Mouse (Mus musculus) heart, postnatal 0 days (tissue): ENCODE results near the gene Ptprm. TPM values are rescaled to one million over a fixed set of nuclear protein-coding genes. Genes with fewer than 3 reads are reported as not detected.

Experiments used
- ATAC-seq: fragments of 200-750 bp; cut with Nextera tagmentation; 2 replicates; pipeline ENCODE4 v1.8.0; 2017; ENCODE audit warnings: low read depth, moderate number of reproducible peaks, moderate library complexity; ENCODE audit not compliant: insufficient read depth
- DNase-seq: peaks from one replicate; pipeline ENCODE4 v3.0.0-alpha.2; 2016; ENCODE audit warnings: low spot score
- H3K27ac ChIP-seq: fragments of 300-500 bp; sonication (generic); 2 replicates; pipeline ENCODE4 v1.5.1; 2014; ENCODE audit warnings: low read depth, mild to moderate bottlenecking
- H3K27me3 ChIP-seq: fragments of 300-500 bp; sonication (generic); 2 replicates; pipeline ENCODE4 v1.6.1; 2014; ENCODE audit warnings: low read length, mixed read lengths; ENCODE audit not compliant: control insufficient read depth, insufficient read depth
- H3K36me3 ChIP-seq: fragments of 300-500 bp; sonication (generic); replicated peaks from 2 replicates; pipeline ENCODE4 v1.6.1; 2014; ENCODE audit warnings: low read length, mixed read lengths; ENCODE audit not compliant: control insufficient read depth, insufficient read depth
- H3K4me1 ChIP-seq: fragments of 300-500 bp; sonication (generic); 2 replicates; pipeline ENCODE4 v1.6.1; 2014; ENCODE audit warnings: antibody characterized with exemption; ENCODE audit not compliant: control insufficient read depth, insufficient read depth
- H3K4me2 ChIP-seq: fragments of 300-500 bp; sonication (generic); 2 replicates; pipeline ENCODE4 v1.6.1; 2014; ENCODE audit warnings: low read depth, mild to moderate bottlenecking, low read length, moderate library complexity
- H3K4me3 ChIP-seq: fragments of 300-500 bp; sonication (generic); 2 replicates; pipeline ENCODE4 v1.5.1; 2014; ENCODE audit warnings: low read depth, low read length
- H3K9ac ChIP-seq: fragments of 300-500 bp; sonication (generic); replicated peaks from 2 replicates; pipeline ENCODE4 v1.6.1; 2014; ENCODE audit warnings: low read depth, low read length, mixed read lengths
- H3K9me3 ChIP-seq: fragments of 300-500 bp; sonication (generic); replicated peaks from 2 replicates; pipeline ENCODE4 v1.6.1; 2016; ENCODE audit warnings: low read length; ENCODE audit not compliant: control insufficient read depth
- CTCF ChIP-seq: IDR thresholded peaks from 2 replicates; pipeline ENCODE4 v1.5.1; 2016; ENCODE audit warnings: antibody characterized with exemption, control low read depth, low read depth
- EP300 ChIP-seq: IDR thresholded peaks from 2 replicates; pipeline ENCODE4 v1.6.1; 2016; ENCODE audit warnings: antibody characterized with exemption, low read depth
- WGBS: fragments of 180-500 bp; shearing (Covaris S2); extraction: QIAGEN DNeasy Blood & Tissue Kit; methylation state at CpG from one replicate; pipeline ENCODE4 v1.1.7; 2014; 5-methylcytosine and 5-hydroxymethylcytosine counted together
- polyA plus RNA-seq: library from polyadenylated mRNA; unstranded; fragments of >200 nt; fragmentation: Nextera tagmentation; extraction: Ambion mirVana; gene quantifications from 2 replicates; pipeline ENCODE4 v1.2.1, GENCODE M21; 2015
- total RNA-seq: library from RNA; depleted of rRNA; stranded (reverse); fragments of >200 nt; gene quantifications from 2 replicates; pipeline ENCODE4 v1.2.3, GENCODE M21; 2014; ENCODE audit warnings: low replicate concordance

Ptprm gene
- total and polyA plus RNA-seq, 2 experiments from 2014 or later: 11.9 to 48.0 TPM

DNA sequence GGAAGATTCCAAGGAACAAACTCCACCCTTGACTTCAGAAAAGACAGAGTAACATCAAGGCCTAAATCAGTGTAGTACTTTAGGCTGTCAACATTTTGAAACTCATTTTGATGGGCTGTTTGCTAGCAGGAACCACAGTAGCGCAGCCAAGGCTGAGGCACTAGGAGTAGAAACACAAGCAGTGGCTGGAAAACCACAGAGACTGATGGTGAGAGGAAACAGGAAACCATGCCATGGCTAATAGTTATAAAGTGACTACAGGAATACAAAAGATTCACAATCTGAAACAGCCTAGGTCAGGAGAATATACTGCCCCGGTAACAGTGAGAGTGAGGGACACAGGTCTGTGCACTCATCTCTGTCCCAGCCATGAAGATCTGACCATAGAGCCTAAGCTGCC lies 165.7 kb downstream of the Ptprm start:
- Histone ChIP-seq H3K4me3 (no peak overlapping the region), H3K9me3 (no peaks in the 10 kb centered on the region), H3K27me3 (no peaks in the 10 kb centered on the region), H3K36me3 (peaks cover 5% of the 10 kb centered on the region; the same call in 1 of the 2 replicates), H3K4me1 (no peaks in the 10 kb centered on the region), H3K4me2 (no peak overlapping the region), H3K9ac (no peak overlapping the region), H3K27ac (no peak overlapping the region)
- 45% methylated on average over 2 of the region's 2 CpGs for WGBS
- ATAC-seq (no peak), DNase-seq (no peak)
- TF ChIP-seq EP300: no peak
- no peak for TF ChIP-seq CTCF

DNA sequence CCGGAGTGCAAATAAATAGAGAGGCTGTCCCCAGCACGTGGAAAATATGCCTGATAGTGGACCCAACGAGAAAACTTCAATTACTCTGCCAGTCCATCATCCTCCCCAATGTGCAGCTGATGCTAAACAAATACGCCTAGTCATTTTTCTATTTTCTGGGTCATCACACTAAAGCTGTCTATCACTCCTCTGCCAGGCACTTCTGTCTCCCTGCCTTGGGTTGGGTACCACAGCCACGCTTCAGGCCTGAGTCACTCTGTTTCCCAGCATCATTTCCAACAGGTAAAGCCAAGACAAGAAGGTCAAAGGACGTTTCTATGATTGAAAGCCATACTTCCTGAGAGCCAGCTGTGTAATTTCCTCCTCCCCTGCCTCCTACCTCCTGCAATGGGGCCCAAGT lies 167.4 kb downstream of the Ptprm start:
- DNase-seq (no peak), ATAC-seq (no peak)
- H3K36me3 ChIP-seq: peaks cover 5% of the 10 kb centered on the region; the same call in 1 of the 2 replicates
- TF ChIP-seq CTCF (no peak), EP300 (no peak)
- H3K27ac ChIP-seq: no peak overlapping the region
- 73% methylated on average over 6 of the region's 6 CpGs for WGBS
- H3K9ac ChIP-seq: no peak overlapping the region
- no peak overlapping the region for H3K4me3 ChIP-seq
- H3K4me1 ChIP-seq: no peaks in the 10 kb centered on the region
- no peaks in the 10 kb centered on the region for H3K27me3 ChIP-seq
- no peaks in the 10 kb centered on the region for H3K9me3 ChIP-seq
- no peak overlapping the region for H3K4me2 ChIP-seq

DNA sequence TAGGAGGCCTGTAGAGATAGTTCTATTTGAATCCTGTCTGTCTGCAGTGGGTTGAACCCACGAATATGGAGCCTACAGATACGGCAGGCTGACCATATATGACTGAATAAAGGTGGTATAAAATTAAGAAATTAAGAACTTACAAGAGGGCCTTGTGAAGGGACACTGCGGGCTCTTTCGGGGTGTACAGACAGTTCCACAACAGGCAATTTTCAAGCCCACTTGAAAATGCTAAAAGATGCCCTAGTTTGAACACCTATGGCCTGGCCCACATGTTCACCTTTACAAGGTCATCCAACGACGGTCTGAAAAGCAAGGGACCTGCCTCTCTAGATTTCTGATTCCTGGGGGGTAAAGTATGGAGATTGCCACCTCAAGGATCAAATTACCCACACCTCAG lies 168.3 kb downstream of the Ptprm start:
- DNase-seq: no peak
- WGBS: 86% methylated on average over 6 of the region's 6 CpGs

DNA sequence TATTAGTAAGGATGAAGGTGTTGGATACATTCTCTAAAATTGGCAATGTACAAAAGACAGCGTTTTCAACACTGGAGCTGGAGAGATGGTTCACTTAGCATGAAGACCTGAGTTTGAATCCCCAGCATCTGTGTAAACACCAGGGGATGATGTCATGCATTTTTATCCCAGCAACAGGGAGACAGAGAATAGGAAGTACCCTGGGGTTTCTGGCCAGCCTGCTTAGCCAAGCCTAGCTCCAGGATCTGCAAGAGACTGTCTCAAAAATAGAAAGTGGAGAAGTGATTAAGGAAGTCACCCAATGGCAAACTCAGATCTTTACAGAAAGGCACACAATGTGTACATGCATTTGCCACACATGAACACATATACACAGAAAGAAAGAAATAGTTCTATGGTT lies 174.8 kb downstream of the Ptprm start:
- ATAC-seq: no peak
- WGBS: 85% methylated on average over 1 of the region's 1 CpGs
- no peaks in the 10 kb centered on the region for H3K27me3 ChIP-seq

More for the DNA sequence above, 168.3 kb downstream of the Ptprm start:
- no peak overlapping the region for H3K27ac ChIP-seq
- H3K9me3 ChIP-seq: no peaks in the 10 kb centered on the region
- H3K27me3 ChIP-seq: no peaks in the 10 kb centered on the region
- no peak overlapping the region for H3K4me3 ChIP-seq
- no peak overlapping the region for H3K9ac ChIP-seq
- H3K4me2 ChIP-seq: no peak overlapping the region
- no peaks in the 10 kb centered on the region for H3K4me1 ChIP-seq
- no peak for ATAC-seq
- peaks cover 5% of the 10 kb centered on the region; the same call in 1 of the 2 replicates for H3K36me3 ChIP-seq
- no peak for TF ChIP-seq EP300
- no peak for TF ChIP-seq CTCF

DNA sequence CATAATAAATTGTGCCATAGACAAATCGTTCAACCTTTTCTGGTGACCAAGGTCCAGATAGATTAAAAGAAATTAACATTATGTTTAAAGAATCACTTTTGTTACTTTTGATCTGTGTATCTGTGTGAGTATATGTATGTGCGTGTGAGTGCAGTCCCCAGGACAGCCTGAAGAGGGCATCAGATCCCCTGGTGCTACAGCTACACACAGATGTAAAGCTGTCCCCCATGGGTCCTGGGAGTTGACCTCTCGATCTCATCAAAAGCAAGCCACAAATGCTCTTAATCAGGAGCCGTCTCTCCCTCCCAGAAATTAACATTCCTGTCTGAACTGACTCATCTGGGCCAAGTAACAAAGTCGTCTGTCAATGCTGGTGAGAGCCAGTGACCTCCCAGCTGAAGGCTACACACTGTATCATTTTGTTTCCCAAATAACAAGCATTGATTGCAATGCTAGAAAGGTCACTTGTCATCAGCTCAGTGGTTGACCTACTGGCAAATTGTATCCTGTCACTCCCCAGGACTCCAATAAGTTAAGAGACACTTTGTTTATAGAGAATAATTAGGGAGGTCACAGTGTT lies 175.5 kb downstream of the Ptprm start:
- H3K4me3 ChIP-seq: no peak overlapping the region
- no peaks in the 10 kb centered on the region for H3K4me1 ChIP-seq
- 0 out of 2 replicates have a peak, but pooled peaks cover 4% of the 10 kb centered on the region for H3K9me3 ChIP-seq
- TF ChIP-seq CTCF (no peak), EP300 (no peak)
- ATAC-seq: no peak
- no peaks in the 10 kb centered on the region for H3K27me3 ChIP-seq
- H3K9ac ChIP-seq: no peak overlapping the region
- no peak overlapping the region for H3K27ac ChIP-seq
- H3K4me2 ChIP-seq: no peak overlapping the region
- WGBS: 76% methylated on average over 5 of the region's 5 CpGs
- H3K36me3 ChIP-seq: no peaks in the 10 kb centered on the region; the same call in 1 of the 2 replicates
- no peak for DNase-seq

More for the DNA sequence above, 174.8 kb downstream of the Ptprm start:
- Histone ChIP-seq H3K9ac (no peak overlapping the region), H3K4me2 (no peak overlapping the region), H3K27ac (no peak overlapping the region), H3K36me3 (no peaks in the 10 kb centered on the region; the same call in 1 of the 2 replicates), H3K9me3 (0 out of 2 replicates have a peak, but pooled peaks cover 4% of the 10 kb centered on the region), H3K4me1 (no peaks in the 10 kb centered on the region), H3K4me3 (no peak overlapping the region)
- TF ChIP-seq EP300 (no peak), CTCF (no peak)
- DNase-seq: no peak

DNA sequence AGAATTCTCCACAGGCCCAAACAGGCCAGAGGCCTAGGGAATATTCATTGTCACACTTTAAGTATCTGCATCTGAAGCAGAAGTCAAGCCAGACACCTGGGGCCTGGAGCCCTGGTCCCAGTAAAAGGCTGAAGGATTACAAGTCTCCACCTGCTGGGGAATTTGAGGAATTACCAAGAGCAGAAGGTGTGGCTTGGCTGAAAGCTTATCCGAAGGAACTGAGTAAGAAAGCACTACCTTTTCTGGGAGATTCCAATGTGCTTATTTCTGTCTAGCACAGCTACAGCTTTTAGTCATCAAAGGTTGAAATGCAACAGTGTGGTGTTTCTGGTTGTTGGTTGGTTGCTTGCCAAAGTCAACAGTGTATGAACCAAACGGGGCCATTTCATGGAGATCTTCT lies 178.4 kb downstream of the Ptprm start:
- H3K27ac ChIP-seq: no peak overlapping the region
- 38% methylated on average over 2 of the region's 2 CpGs for WGBS
- no peak overlapping the region for H3K9ac ChIP-seq
- no peaks in the 10 kb centered on the region for H3K27me3 ChIP-seq
- TF ChIP-seq EP300 (no peak), CTCF (peak; percentile 69)
- no peak overlapping the region for H3K4me2 ChIP-seq
- no peaks in the 10 kb centered on the region; the same call in 1 of the 2 replicates for H3K36me3 ChIP-seq
- no peak for ATAC-seq
- peaks cover 6% of the 10 kb centered on the region for H3K4me1 ChIP-seq
- peak; percentile 54 for DNase-seq
- H3K9me3 ChIP-seq: 0 out of 2 replicates have a peak, but pooled peaks cover 4% of the 10 kb centered on the region
- H3K4me3 ChIP-seq: no peak overlapping the region
